Mouse (Mus musculus) ES-E14 (cell line): ENCODE measurements around the gene Lmnb2. TPM values are rescaled to one million over a fixed set of nuclear protein-coding genes. Genes with fewer than 3 reads are reported as not detected.
A peak's percentile ranks its signal among the peaks of the same experiment; 100 is the strongest.

Experiments
- DNase-seq: peaks from one replicate; pipeline ENCODE4 v3.0.0-alpha.2; 2013; ENCODE audit warnings: low read depth, low spot score
- H3K27ac ChIP-seq: 2 replicates; pipeline ENCODE4 v1.5.1; 2012; ENCODE audit warnings: low read depth, mild to moderate bottlenecking, low read length, moderate library complexity, mixed read lengths; ENCODE audit not compliant: poor library complexity, insufficient read depth, severe bottlenecking
- H3K36me3 ChIP-seq: 2 replicates; pipeline ENCODE4 v1.6.1; 2012; ENCODE audit warnings: mild to moderate bottlenecking, low read length, moderate library complexity, mixed read lengths; ENCODE audit not compliant: control insufficient read depth, poor library complexity, insufficient read depth, severe bottlenecking
- H3K4me1 ChIP-seq, 2 experiments: fragments of 150-350 bp in 1 of 2; sonication (generic) in 1 of 2; 2 replicates each; pipeline ENCODE4 v1.6.1; 2012; ENCODE audit warnings: low read length in 2 of 2, mild to moderate bottlenecking in 1 of 2, mixed read lengths in 1 of 2; ENCODE audit not compliant: control insufficient read depth in 2 of 2, insufficient read depth in 2 of 2, poor library complexity in 1 of 2
- H3K4me3 ChIP-seq, 2 experiments: fragments of 150-350 bp in 1 of 2; sonication (generic) in 1 of 2; 2 replicates each; pipeline ENCODE4 v1.5.1; 2012; ENCODE audit warnings: low read length in 2 of 2, low read depth in 1 of 2, mild to moderate bottlenecking in 1 of 2, mixed read lengths in 1 of 2; ENCODE audit not compliant: insufficient read depth in 1 of 2, poor library complexity in 1 of 2, severe bottlenecking in 1 of 2
- H3K9ac ChIP-seq: 2 replicates; pipeline ENCODE4 v1.6.1; 2012; ENCODE audit warnings: low read depth, mild to moderate bottlenecking, low read length, mixed read lengths; ENCODE audit not compliant: poor library complexity, insufficient read depth, severe bottlenecking
- H3K9me3 ChIP-seq: fragments of 150-350 bp; sonication (generic); 2 replicates; pipeline ENCODE4 v1.6.1; 2012; ENCODE audit warnings: low read depth, mild to moderate bottlenecking, low read length; ENCODE audit not compliant: control insufficient read depth, insufficient read depth
- CHD2 ChIP-seq: IDR thresholded peaks from 2 replicates; pipeline ENCODE4 v1.6.1; 2014; ENCODE audit warnings: mild to moderate bottlenecking, low read depth, low read length, inconsistent platforms
- HCFC1 ChIP-seq: IDR thresholded peaks from 2 replicates; pipeline ENCODE4 v1.6.1; 2012; ENCODE audit warnings: low read length, inconsistent platforms, borderline replicate concordance; ENCODE audit not compliant: insufficient read depth
- MAFK ChIP-seq: IDR thresholded peaks from 2 replicates; pipeline ENCODE4 v1.6.1; 2014; ENCODE audit warnings: mild to moderate bottlenecking, low read depth, low read length, inconsistent platforms; ENCODE audit not compliant: insufficient read depth
- ZC3H11A ChIP-seq: IDR thresholded peaks from 2 replicates; pipeline ENCODE4 v1.6.1; 2012; ENCODE audit warnings: low read depth, mild to moderate bottlenecking, inconsistent platforms, low read length, borderline replicate concordance
- ZNF384 ChIP-seq: IDR thresholded peaks from 2 replicates; pipeline ENCODE4 v1.6.1; 2012; ENCODE audit warnings: low read depth, low read length, inconsistent platforms
- in situ Hi-C, 2 experiments: fragments of 600-800 bp; cut with MboI; formaldehyde crosslinking; loops; one replicate each; pipeline ENCODE4 v1.15.1; 2025; ENCODE audit warnings: low sequenced_read_pairs in 2 of 2, inconsistent platforms in 1 of 2; ENCODE audit not compliant: unreplicated experiment in 2 of 2
- total RNA-seq: library from RNA; depleted of rRNA; stranded (reverse); fragments of 300-350 nt; gene quantifications from 2 replicates; pipeline ENCODE4 v1.2.3, GENCODE M21; 2012

Gene Lmnb2
- total RNA-seq, 1 experiment: 66.5 TPM

DNA sequence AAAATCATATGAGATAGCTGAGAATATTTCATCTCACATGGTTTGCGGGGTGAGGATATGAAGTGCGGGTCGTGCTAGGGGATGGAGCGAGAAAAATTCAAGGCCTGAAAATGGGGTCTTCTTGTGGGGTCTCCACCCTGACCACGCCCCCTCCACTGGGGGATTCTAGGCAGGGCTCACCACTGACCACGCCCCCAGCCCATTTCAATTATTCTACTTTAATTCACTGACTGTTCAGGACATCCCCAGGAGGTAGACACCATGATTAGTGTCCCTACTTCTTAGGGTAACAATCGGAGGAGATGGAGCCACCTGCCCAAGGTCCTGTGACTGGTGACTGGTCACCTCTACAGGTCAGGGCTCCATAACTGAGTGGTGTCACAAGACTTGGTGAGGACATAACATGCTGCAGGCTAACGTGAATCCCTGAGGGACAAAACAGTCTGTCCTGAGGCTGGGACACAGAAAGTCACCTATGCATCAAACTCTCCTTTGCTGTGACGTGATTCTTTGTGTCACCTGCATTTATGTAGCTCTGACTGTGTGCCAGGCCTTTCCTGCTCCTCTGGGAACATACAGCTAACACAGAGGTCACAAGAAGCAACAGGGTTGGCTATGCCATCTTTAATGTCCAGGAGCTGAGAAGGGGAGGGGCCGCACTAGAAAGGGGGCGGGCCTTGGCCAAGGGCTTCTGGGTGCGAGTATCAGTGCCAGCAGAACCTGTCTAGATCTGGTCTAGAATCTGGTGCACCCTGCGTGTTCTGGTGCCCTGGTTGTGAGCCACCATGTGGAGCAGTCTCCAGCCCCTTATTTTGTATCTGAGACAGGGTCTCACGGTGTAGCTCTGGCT is 16.3 kb upstream of the Lmnb2 start:
- TF ChIP-seq ZNF384: no peak
- no peak for TF ChIP-seq ZC3H11A
- H3K27ac ChIP-seq: no peak overlapping the region
- H3K4me3 ChIP-seq: 0 out of 4 replicates have a peak overlapping the region, but pooled peaks of 1 of the 2 experiments have one; percentile 15
- in situ Hi-C loops: no loop called here
- H3K9me3 ChIP-seq: no peaks in the 10 kb centered on the region
- DNase-seq: no peak
- H3K36me3 ChIP-seq: peaks cover 10% of the 10 kb centered on the region; the same call in 1 of the 2 replicates
- peaks cover 14 to 59% of the 10 kb centered on the region in 2 experiments for H3K4me1 ChIP-seq
- H3K9ac ChIP-seq: no peak overlapping the region

DNA sequence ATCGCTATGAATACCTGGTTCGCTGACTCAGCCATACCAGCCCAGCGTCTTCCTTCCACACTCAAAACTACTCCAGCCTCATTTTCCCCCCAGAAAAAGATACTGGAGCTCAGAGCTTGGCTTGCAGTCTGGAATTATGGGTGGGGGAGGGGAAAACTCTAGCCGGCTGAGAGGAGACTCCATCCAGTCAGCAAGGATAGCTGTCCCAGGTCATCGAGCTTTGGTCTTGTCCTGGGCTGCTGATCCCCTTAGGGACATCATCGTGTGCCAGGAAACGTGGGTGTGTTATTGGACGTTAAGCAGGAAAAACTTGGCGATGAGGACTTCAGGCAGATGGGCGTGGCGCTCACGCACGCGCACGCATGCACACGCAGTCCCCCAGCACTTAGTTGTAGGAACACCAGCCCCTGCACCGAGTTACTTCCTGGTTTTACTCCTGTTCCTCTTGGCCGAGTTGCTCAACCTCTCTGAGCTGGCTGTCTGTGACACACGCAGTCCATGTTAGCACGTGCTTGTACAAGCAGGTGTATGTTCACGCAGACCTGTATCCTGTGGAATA is 15.5 kb upstream of the Lmnb2 start:
- Histone ChIP-seq H3K4me3 (peak overlapping the region in 1 of 2 experiments; percentile 16; a peak in 2 of 4 replicates), H3K4me1 (peaks cover 14 to 56% of the 10 kb centered on the region in 2 experiments), H3K27ac (no peak overlapping the region), H3K36me3 (peaks cover 10% of the 10 kb centered on the region; the same call in 1 of the 2 replicates), H3K9me3 (no peaks in the 10 kb centered on the region), H3K9ac (no peak overlapping the region)
- TF ChIP-seq MAFK: peak; percentile 71; the same call in 1 of the 2 replicates
- no peak for TF ChIP-seq ZNF384
- in situ Hi-C loops: no loop called here
- DNase-seq: no peak

DNA sequence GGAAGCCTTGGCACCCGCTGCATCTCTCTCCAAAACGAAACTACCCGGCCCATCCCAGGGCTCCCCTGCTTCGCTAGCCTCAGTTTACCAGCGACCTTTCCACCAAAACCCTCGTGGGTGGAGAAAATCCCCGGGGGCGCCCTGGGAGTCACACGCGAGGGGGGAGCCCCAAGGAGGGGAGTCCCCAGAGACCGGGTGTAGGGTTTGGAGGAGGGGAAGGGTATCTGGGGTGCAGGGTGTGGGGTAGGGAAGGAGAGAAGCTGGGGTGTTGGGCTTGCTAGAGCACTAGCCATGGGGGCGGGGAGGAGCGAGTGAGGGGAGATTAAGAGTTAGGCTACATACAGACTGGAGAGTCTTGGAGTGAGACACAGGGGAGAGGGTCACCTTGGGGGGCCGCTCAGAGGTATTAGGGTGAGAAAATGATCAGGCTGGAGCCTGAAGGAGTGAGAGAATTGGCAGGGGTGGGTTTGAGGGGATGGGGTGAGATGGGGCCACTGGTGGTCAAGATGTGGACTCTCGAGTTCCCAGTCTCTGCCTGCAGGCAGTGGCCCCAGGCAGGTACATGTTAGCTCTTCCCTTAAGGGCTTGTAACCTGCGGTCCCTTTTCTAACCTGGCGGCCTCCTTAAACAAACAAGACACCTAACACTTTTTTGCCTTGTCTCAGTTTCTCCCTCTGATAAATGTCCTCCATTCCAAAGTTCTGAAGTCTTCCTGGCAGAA is 14.8 kb upstream of the Lmnb2 start:
- Histone ChIP-seq H3K9me3 (no peaks in the 10 kb centered on the region), H3K4me3 (peak overlapping the region; percentile 16 to 85; a peak in 2 of 4 replicates), H3K9ac (peak overlapping the region; percentile 28; the same call in 1 of the 2 replicates), H3K36me3 (peaks cover 10% of the 10 kb centered on the region; the same call in 1 of the 2 replicates), H3K27ac (no peak overlapping the region; the same call in 1 of the 2 replicates), H3K4me1 (peaks cover 12 to 55% of the 10 kb centered on the region in 2 experiments)
- in situ Hi-C loops: no loop called here
- no peak for TF ChIP-seq ZC3H11A
- no peak for DNase-seq

GRCm38 (mm10) chr10:80932206-80932605 is 14.2 kb upstream of the Lmnb2 start:
- in situ Hi-C loops: no loop called here
- Histone ChIP-seq H3K27ac (no peak overlapping the region), H3K9me3 (no peaks in the 10 kb centered on the region), H3K4me1 (peaks cover 10 to 49% of the 10 kb centered on the region in 2 experiments), H3K4me3 (peak overlapping the region in 1 of 2 experiments; percentile 85; a peak in 3 of 4 replicates), H3K9ac (peak overlapping the region; percentile 27; the same call in 1 of the 2 replicates), H3K36me3 (peaks cover 10% of the 10 kb centered on the region; the same call in 1 of the 2 replicates)
- TF ChIP-seq ZNF384 (no peak), HCFC1 (no peak), CHD2 (no peak), ZC3H11A (no peak), MAFK (no peak)
- DNase-seq: no peak
